ENCODE assay signal across 11 mouse cellular contexts in the genomic region with DNA sequence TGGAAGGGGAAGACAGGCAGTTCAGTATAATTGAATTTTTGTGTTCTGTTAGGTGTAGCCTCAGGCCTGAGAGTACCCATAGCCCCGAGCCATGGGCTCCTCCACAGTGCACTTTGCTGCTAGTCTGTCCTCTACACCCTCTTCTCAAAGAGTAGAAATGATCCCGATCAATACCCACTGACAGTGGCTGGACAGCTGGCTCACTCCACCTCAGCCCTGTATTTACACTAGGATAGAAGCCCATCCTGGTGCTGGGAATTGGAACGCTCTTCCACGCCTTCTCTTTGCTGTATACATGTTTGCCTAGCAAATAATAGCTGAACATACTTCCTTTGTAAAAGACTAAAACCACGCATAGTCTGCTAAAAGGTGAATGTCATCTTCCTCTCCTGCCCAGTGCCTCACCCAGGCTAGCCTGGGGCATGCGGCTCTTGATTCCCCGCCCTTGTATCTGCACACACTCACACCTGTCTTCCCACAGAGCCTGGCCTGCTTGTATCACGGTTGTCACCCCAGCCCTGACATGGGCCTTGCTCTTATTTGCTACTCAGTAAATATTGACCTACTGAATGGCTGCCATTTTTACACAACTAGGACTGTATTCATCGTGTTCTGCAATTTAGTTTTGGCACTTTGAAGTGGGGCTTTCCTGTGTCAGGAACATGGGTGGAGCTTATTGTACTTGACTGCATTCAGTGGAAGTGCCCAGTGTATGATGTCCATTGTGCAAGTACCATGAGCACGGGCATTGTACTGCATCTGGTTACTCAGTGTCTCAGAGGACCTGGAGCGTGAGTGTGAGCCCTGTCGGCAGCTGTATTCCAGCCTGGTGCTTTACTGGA.
A peak's percentile ranks its signal among the peaks of the same experiment; 100 is the strongest.
DNase-seq lines count a peak whose midpoint lies in the region; ATAC-seq and TF ChIP-seq lines count a peak whose summit lies in the region.
"Had no signal": no experiment of that assay in that cellular context is flagged by ENCODE, and none has a peak within 500 bp of the region (broad histone marks: within the 10 kb centered on the region; RNA-seq: fewer than 3 reads in every experiment).

No protein-coding gene starts in this region.

- H3K9ac ChIP-seq in hindbrain, embryonic 13.5 days: no peak overlapping the region
- H3K9ac ChIP-seq in hindbrain, postnatal 0 days (replicated peaks; ENCODE audit: low read length): no peak overlapping the region
- no peak overlapping the region for H3K9ac ChIP-seq in intestine, embryonic 16.5 days (ENCODE audit: low read depth, low read length)
- H3K9ac ChIP-seq in lung, embryonic 16.5 days (ENCODE audit: low read length): no peak overlapping the region
- H3K9ac ChIP-seq: hindbrain, embryonic 15.5 days had no signal

- H3K4me1 ChIP-seq in hindbrain, embryonic 13.5 days (replicated peaks): peaks cover 32% of the 10 kb centered on the region
- H3K4me1 ChIP-seq in hindbrain, postnatal 0 days (ENCODE audit: insufficient read depth, low read length): peaks cover 4% of the 10 kb centered on the region; the same call in 1 of the 2 replicates
- peaks cover 31% of the 10 kb centered on the region for H3K4me1 ChIP-seq in intestine, embryonic 16.5 days (ENCODE audit: control insufficient read depth, insufficient read depth, low read length)
- H3K4me1 ChIP-seq in lung, embryonic 16.5 days (replicated peaks; ENCODE audit: control insufficient read depth, insufficient read depth, low read length): peaks cover 42% of the 10 kb centered on the region

- no peaks in the 10 kb centered on the region for H3K27me3 ChIP-seq in hindbrain, embryonic 13.5 days
- H3K27me3 ChIP-seq in hindbrain, postnatal 0 days (ENCODE audit: insufficient read depth, low read length): no peaks in the 10 kb centered on the region
- no peaks in the 10 kb centered on the region for H3K27me3 ChIP-seq in intestine, embryonic 16.5 days (replicated peaks; ENCODE audit: control insufficient read depth, insufficient read depth, low read length)
- H3K27me3 ChIP-seq in lung, embryonic 16.5 days (ENCODE audit: control insufficient read depth, insufficient read depth, low read depth, low read length): no peaks in the 10 kb centered on the region; the same call in 1 of the 2 replicates
- H3K27me3 ChIP-seq: hindbrain, embryonic 15.5 days; Patski had no signal

- H3K36me3 ChIP-seq in hindbrain, embryonic 13.5 days: no peaks in the 10 kb centered on the region
- H3K36me3 ChIP-seq in hindbrain, postnatal 0 days (ENCODE audit: insufficient read depth, low read length): no peaks in the 10 kb centered on the region
- H3K36me3 ChIP-seq in intestine, embryonic 16.5 days (ENCODE audit: control insufficient read depth, insufficient read depth, low read length): no peaks in the 10 kb centered on the region
- H3K36me3 ChIP-seq in lung, embryonic 16.5 days (ENCODE audit: control insufficient read depth, insufficient read depth, low read length): no peaks in the 10 kb centered on the region
- H3K36me3 ChIP-seq: hindbrain, embryonic 15.5 days had no signal

- no peak for DNase-seq in hindbrain, postnatal 0 days (ENCODE audit: low spot score)
- DNase-seq in 3T3-L1 (ENCODE audit: low read depth, low spot score): peak; percentile 39
- no peak for DNase-seq in adrenal gland, postnatal 14 days
- no peak for DNase-seq in cerebellum, postnatal 14 days
- DNase-seq in spleen, postnatal 10 days (ENCODE audit: low spot score in 2 of 2): no peak

- H3K27ac ChIP-seq in hindbrain, embryonic 13.5 days: peak overlapping the region; percentile 69; the same call in 1 of the 2 replicates
- no peak overlapping the region for H3K27ac ChIP-seq in hindbrain, postnatal 0 days
- H3K27ac ChIP-seq in intestine, embryonic 16.5 days (ENCODE audit: low read length): peak overlapping the region; percentile 30; the same call in 1 of the 2 replicates
- H3K27ac ChIP-seq in lung, embryonic 16.5 days (ENCODE audit: low read length): peak overlapping the region; percentile 92

- 81% methylated on average over 12 of the region's 12 CpGs for WGBS in hindbrain, embryonic 13.5 days
- WGBS in hindbrain, postnatal 0 days: 87% methylated on average over 12 of the region's 12 CpGs
- 49% methylated on average over 12 of the region's 12 CpGs for WGBS in intestine, embryonic 16.5 days
- WGBS in lung, embryonic 16.5 days: 39% methylated on average over 12 of the region's 12 CpGs

- TF ChIP-seq CTCF in hindbrain, postnatal 0 days (IDR thresholded peaks at IDR 0.05; ENCODE audit: low read depth): no peak

- no peak overlapping the region for H3K4me3 ChIP-seq in hindbrain, embryonic 13.5 days
- H3K4me3 ChIP-seq in hindbrain, postnatal 0 days (ENCODE audit: low read length): no peak overlapping the region
- H3K4me3 ChIP-seq in intestine, embryonic 16.5 days (ENCODE audit: low read length): no peak overlapping the region
- H3K4me3 ChIP-seq in lung, embryonic 16.5 days (ENCODE audit: low read length): no peak overlapping the region
- H3K4me3 ChIP-seq: erythroblast, embryonic 14.5 days; hindbrain, embryonic 15.5 days had no signal

- H3K4me2 ChIP-seq in hindbrain, embryonic 13.5 days: no peak overlapping the region
- H3K4me2 ChIP-seq in hindbrain, postnatal 0 days (ENCODE audit: low read depth, low read length): no peak overlapping the region
- H3K4me2 ChIP-seq in intestine, embryonic 16.5 days (ENCODE audit: low read depth, low read length): no peak overlapping the region
- no peak overlapping the region for H3K4me2 ChIP-seq in lung, embryonic 16.5 days (ENCODE audit: low read depth, low read length)
- H3K4me2 ChIP-seq: hindbrain, embryonic 15.5 days had no signal

- no peak for ATAC-seq in hindbrain, embryonic 13.5 days (ENCODE audit: low FRiP score)
- ATAC-seq in hindbrain, postnatal 0 days: no peak
- peak; percentile 56 for ATAC-seq in intestine, embryonic 16.5 days
- peak; percentile 53 for ATAC-seq in lung, embryonic 16.5 days (ENCODE audit: low read depth)
- ATAC-seq: Patski had no signal

- H3K9me3 ChIP-seq in hindbrain, embryonic 13.5 days: no peaks in the 10 kb centered on the region
- H3K9me3 ChIP-seq in hindbrain, postnatal 0 days (ENCODE audit: low read length): no peaks in the 10 kb centered on the region
- H3K9me3 ChIP-seq in intestine, embryonic 16.5 days (ENCODE audit: control insufficient read depth, low read length): no peaks in the 10 kb centered on the region
- no peaks in the 10 kb centered on the region for H3K9me3 ChIP-seq in lung, embryonic 16.5 days (ENCODE audit: control insufficient read depth, low read length)
- H3K9me3 ChIP-seq: hindbrain, embryonic 15.5 days had no signal

Comparison
In these comparisons a context has a peak if more than half of its experiments do, and no peak if none do; other contexts are left out.
1. ATAC-seq: peak in intestine, embryonic 16.5 days (single experiment) and lung, embryonic 16.5 days (single experiment); none in hindbrain, embryonic 13.5 days (single experiment) and hindbrain, postnatal 0 days (single experiment).